Mouse (Mus musculus) large intestine, adult 2 months (tissue): ENCODE data around the gene Fto. TPM values are rescaled to one million over a fixed set of nuclear protein-coding genes. Genes with fewer than 3 reads are reported as not detected.

ENCODE experiments used
- DNase-seq: peaks from one replicate; pipeline ENCODE4 v3.0.0-alpha.2; 2012; ENCODE audit warnings: low read depth, low spot score
- WGBS: fragments of 180-500 bp; shearing (Covaris S2); methylation state at CpG from one replicate; pipeline ENCODE4 v1.1.7; 2018; 5-methylcytosine and 5-hydroxymethylcytosine counted together
- polyA plus RNA-seq: library from polyadenylated mRNA; depleted of rRNA; stranded (reverse); fragments of >200 nt; gene quantifications from 2 replicates; pipeline ENCODE4 v1.2.3, GENCODE M21; 2012

Gene Fto
- polyA plus RNA-seq, 1 experiment = 16.0 TPM

DNA sequence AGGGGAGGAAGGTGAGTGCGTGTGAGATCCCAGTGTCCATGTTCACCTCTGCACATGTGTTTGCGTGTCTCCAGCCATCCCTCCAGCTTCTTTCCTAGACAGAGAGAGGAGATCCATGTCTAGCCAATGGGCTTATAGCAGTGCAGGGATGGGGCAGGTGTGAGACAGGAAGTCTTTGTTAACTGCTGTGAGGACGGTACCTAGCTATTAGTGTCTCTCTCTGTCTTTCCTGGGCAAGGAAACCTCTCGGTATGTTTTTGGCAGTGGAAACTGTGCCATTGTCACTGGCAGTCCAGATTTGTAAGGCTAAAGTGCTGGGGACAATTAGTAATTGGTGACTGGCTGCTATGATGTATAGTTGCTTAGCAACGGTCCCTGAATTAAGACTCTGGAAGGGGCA, 304.4 kb downstream of the Fto start:
- DNase-seq = no peak
- 92% methylated on average over 5 of the region's 5 CpGs for WGBS

DNA sequence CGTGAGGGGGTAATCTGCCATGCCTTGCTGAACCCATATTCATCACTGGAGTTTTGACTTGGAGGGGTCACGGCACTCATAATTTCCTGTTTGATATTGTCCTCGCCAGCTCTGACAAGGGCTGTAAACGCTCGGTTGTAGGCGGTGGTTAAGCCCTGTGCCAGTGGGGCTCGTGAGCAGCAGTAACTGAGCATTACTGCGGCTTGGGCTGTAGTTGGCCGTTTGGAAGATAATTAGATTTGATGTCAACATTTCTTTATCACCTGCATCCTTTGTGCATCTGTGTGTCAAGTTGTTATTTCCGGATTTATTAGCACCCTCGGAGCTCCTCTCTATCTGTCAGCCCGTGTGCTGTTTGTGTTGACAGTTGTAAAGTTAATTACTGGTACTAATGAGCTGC, 309.4 kb downstream of the Fto start:
- WGBS = 43% methylated on average over 12 of the region's 12 CpGs
- DNase-seq = no peak

DNA sequence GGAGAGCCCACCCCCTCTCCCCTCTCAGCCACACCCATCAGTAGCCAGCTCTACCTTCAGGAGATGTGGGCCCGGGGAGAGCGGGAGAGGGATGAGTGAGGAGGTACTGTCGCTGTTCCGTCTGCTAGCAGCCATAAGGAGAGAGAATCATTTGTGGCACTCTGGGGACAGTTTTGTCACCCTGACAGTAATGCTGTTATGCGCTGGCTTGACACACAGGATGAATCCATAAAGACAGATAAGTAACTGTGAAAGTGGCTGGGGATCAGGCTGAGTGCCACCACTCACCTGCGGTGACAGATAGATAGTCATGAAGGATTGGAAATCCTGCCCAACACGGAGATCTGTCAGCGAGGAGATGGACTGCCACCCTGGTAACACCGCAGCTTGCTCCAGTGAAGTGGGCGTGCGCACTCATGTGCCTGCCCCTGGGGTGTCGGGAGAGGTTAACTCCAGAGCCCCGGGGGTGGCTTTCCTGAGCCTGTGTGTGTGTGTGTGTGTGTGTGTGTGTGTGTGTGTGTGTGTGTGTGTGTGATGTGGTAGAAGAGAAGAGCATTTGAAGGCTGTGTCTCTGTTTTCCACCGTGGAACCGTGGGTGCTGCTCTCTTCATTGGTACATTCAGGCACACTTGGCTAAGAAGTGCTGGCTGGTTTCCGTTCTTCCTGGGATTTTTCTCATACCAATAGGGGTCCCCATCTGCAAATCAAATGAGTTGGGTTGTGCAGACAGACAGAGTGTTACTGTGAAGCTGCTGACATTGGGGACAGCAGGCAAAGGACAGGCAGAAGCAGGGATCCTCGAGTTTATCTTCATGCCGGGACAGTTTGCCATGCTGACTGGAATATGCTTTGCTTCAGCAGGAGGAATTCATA, 312.6 kb downstream of the Fto start:
- no peak for DNase-seq
- WGBS = 84% methylated on average over 18 of the region's 18 CpGs

DNA sequence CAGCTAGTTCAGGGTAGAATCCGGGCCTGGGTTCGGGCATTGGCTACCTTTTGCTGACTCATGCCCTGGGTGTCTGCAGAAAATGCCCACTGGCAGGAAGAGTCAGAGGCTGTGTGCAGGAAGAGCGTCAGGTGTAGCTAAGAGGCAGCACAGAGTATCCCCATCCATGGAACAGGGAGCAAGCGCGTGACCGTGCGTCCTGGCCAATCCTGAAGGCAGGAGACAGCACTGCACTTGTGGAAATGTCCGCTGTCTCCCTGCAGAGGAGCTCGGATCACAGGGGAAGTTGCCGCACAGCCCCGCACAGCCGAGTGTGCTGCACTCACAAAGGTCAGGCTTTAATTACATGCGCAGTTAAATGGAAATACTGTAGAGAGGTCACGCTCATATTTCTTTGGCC, 316.3 kb downstream of the Fto start:
- no peak for DNase-seq
- WGBS = 49% methylated on average over 14 of the region's 14 CpGs

DNA sequence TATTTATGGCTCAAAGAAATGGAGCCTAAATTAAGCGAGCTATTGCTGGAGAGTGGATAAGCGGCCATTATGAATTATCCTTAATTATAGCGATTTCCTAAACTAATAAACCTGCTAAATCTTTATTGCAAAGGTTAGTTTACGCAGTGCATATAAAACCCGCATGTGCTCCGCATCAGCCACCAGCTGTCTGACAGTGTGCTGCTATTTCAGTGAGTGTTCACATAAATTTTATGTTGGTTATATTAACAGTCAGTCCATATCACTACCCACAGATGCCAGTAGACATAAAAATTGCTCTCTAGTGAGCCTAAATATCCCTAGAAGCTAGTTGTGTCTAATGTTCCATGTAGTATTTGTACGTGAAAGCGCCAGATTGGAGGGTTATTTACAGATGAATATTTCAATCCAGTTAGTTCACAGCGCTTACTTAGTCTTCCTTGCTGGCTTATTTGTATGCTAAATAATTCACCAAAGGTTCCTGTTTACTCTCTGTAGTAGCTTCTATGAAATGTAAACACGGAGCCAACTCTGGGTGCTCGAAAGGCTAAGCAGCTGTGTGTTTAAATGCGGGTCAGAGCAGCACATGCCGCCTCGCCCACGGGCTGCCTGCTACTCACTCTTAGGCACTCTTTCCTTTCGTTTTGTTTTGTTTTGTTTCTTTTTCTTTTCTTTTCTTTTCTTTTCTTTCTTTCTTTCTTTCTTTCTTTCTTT, 317.2 kb downstream of the Fto start:
- WGBS = 32% methylated on average over 16 of the region's 16 CpGs
- DNase-seq = no peak

DNA sequence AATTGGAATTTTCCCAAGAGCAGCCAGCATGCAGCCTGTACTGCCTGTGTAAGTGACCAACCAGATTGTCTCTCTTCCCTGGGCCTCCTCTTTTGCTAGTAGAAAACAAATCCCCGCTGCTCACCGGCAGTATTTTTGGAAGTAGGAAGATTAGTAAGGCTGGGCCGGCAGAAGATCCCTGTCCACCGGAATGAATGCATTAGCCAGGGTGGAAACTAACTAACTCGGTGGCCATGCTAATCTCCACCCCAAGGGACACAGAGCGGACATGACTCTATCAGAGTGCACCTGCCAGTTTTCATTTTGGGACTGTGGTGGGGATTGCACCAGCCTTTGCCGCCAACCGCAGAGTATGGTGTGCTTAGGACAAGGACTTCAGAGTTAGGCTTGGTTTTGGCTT, 319.1 kb downstream of the Fto start:
- 93% methylated on average over 8 of the region's 8 CpGs for WGBS
- no peak for DNase-seq

DNA sequence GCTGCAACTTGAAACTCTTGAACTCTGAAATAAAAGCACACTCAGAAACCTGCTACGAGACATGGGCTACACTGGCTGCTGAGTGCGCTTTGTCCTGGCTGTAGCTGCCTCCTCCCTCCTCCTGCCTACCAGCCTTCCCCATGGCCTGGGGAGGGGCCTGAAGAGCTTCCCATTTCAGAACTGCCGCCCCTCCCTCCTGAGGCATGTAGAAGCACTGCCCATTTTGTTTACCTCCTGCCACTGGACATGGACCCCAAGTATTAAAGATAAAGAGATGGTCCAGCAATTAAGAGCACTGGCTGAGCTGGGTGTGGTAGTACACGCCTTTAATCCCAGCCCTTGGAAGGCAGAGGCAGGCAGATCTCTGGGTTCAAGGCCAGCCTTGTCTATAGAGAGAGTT, 322.1 kb downstream of the Fto start:
- 97% methylated on average over 4 of the region's 4 CpGs for WGBS
- DNase-seq = no peak

DNA sequence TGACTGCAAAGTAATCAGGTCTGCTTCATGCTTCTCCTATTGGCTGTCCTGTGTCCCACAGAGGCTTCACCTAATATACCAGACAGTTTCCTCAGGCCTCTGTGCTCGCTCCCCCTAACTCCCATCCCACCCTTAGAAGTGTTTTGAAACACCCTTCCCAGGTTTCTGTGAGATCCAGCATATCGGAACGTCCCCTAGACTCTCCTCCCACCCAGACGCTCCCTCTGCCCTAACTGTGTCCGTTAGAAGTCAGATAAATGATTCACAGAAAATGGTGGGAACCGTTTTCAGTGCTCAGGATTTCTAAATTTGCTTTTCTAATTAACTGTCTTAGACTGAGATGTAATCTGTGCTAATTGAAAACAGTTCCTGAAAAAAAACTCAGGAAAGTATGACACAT, 323.6 kb downstream of the Fto start:
- DNase-seq = no peak
- 86% methylated on average over 6 of the region's 6 CpGs for WGBS

DNA sequence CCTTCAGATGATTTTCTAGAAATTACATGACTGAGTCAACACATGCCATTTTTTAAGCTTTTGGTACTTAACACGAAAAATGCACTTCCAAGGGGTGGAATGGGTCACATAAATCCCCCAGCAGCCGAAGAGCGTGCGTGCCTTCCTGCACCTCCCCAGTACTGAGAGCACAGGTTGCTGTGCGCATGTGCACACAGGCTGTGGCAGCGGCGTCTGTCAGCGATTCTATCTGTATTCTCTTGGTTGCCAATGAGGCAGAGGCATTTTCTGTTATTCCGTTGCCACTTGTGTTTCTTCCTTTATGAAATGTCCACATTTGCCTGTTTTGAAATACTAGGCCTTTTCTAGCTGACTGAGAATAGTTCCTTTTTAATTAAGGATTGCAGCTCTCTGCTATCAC, 324.4 kb downstream of the Fto start:
- WGBS = 96% methylated on average over 9 of the region's 9 CpGs
- no peak for DNase-seq

DNA sequence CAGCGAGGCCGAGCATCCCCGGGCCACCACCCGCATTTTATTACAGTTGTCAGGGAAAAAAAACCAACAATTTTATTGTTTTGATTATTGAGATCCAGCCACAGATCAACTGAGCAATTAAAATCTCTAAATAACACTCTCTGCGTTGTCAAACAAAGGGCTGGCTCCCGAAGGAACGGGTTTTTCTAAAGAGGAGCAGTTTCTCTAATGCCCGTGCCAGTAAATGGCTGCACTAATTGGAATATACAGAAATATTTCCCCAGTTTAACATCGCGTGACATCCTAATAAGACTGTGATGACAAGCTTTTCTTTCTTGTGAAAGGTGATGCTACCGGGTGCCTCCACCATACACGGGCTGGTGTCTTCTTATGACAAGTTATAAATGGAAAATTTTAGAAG, 324.9 kb downstream of the Fto start:
- no peak for DNase-seq
- WGBS = 59% methylated on average over 12 of the region's 12 CpGs

DNA sequence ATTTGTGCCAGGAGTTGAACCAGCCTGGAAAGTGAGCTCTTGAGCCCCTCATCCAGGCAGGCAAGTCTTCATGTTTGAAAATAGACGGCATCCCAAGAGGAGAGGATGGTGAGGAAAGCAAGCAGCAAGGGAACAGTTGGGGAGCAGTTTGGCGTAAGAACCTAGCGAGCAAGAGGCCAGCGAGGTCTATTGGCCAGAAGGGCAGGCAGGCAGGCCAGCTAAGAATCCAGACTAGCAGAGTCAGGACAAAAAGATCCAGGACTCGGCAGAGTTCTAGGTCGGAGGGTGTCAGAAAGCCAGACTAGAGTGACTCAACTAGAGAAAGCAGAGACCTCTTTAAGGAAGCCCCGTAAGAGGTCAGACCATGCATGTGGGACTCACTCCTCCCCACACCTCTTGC, 327.1 kb downstream of the Fto start:
- no peak for DNase-seq
- 78% methylated on average over 7 of the region's 7 CpGs for WGBS

DNA sequence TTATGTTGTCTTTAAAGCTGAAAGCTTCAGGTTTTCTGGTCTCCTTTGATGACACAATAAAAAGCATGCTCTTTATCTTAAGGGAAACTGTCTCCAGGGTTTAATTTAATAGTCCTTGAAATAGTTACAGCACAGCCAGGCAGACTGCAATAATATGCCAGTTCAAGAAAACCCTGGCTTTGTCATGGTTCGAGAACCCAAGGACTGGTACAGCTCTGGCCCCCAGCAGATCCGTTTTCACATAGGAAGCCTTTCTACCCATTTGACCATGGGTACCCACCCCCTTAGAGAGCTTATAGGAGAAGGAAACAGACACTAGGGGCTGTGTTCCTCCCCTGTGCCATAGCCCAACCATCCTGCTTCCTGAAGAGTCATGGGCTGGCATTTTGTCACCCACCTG, 332.2 kb downstream of the Fto start:
- WGBS = 80% methylated on average over 2 of the region's 2 CpGs

DNA sequence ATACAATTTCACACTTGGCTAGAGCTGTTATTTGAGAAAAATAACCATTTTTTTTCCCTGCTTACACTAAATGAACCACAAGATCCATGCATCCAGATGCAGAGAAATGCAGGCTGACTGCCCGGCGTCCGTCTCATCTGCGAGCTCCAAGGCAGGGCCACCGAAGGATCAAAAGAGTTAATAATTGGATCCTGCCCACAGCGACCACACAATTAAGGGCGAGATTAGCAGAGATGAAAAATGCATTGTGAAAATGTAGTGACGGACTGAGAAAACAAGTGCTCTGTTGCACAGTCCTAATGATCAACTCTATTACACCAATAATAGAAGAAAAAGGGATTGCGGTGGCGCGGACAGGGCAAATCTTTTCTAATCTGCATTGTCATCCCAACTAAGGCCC, 334.6 kb downstream of the Fto start:
- DNase-seq = no peak
- WGBS = 96% methylated on average over 11 of the region's 11 CpGs

More for the DNA sequence above, 332.2 kb downstream of the Fto start:
- DNase-seq = no peak

DNA sequence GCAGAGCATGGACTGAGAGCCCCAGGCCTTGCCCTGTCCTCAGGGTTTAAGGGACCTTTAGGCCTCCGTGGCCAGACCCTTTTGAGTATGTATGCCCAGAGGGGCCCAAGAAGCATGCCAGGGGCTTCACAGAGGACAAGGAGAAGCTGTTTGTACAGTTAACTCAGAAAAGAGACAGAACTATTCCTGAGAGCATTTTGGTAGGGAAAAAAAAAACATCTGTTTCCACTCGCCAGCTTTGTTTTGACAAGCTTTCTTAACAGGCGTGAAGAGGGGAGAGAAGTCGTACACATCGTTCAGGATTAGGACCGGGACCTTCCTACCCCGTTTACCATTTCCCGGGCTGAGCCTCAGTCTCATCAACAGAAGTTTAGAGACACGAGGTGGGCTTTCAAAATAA, 335.5 kb downstream of the Fto start:
- 73% methylated on average over 9 of the region's 9 CpGs for WGBS
- DNase-seq = no peak

DNA sequence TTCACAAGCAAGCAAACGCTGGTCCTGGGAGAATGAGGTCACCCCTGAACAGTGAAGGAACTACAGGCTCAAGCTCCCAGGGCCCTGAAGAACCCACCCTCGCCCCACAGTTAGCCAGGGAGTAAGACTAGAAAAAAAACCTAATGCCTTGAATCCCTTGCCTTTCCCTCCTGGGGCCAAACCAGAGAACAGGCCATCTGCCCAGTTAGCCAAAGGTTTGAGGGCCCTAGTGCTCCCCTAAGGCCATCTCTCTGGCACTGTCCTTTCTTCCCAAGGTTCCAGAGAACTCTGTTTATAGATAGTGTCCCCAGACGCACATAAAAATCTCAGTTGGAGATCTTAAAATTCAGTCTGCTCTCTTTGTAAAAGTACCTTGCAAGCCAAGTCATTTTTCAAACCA, 340.2 kb downstream of the Fto start:
- no peak for DNase-seq
- 63% methylated on average over 3 of the region's 3 CpGs for WGBS

DNA sequence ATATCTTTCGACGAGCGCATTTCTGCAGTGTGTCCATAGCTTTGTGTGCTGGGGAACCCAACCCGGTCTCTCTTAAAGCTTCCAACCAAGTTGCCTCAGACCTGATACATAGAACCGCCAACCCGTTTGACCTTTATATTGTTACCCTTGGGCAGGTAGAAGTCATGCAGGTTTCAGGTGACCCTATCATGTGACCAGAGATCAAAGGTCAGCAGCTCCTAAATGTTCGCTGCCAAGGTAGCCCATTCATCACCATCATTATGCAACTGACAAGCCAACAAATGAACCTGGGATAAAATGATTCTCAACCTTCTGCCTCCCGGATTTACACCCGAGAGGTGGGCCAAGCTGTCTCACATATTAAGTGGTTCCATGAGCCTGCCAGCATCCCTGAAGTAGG, 344.1 kb downstream of the Fto start:
- DNase-seq = no peak
- WGBS = 95% methylated on average over 9 of the region's 9 CpGs

DNA sequence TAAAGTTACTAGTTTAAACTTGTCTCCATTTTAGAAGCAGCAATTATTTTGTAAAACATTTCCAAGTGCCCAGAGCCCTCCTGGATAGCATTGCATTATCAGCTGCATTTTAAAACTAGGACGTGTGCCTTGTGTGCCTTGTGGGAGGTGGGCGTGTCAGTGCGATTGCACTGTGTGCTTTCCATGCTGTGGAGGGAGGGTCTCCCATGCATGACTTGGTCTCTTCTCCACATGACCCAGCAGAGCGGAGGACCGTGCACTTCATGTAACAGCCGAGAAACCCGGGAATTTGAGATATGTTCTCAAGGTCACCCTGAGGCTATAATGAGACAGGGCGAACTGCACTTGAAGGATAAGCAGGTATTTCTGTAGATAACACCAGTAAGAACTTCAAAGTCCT, 347.6 kb downstream of the Fto start:
- DNase-seq = no peak
- WGBS = 72% methylated on average over 8 of the region's 8 CpGs

DNA sequence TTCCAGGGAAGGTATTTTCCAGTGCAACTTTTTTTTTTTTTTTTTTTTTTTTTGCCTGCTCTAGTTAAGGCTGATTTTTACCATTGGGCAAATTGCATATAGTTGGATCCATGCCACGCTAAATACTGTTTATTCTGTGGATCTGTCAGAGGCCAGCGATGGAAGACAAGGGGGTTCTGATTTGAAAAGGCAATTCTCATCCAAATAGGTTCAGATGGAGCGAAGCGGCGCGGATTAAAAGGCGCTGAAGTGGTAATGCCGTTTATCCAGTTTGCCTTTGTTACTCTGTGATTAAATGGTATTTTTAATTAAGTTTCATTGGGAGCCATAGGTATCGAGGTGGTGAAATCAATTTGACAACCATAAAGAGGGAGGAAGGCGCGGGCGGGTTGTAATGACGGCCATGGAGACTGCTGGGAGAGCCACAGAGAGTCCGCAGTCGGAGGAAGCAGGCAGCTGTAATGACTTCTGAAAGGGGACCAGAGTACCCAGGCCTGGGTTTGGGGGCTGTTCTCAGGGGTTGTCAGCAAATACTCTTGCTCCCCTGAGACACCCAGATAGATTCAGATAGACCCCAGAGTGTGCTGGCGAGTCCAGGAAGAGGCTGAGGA, 356.2 kb downstream of the Fto start:
- no peak for DNase-seq
- 94% methylated on average over 16 of the region's 16 CpGs for WGBS

DNA sequence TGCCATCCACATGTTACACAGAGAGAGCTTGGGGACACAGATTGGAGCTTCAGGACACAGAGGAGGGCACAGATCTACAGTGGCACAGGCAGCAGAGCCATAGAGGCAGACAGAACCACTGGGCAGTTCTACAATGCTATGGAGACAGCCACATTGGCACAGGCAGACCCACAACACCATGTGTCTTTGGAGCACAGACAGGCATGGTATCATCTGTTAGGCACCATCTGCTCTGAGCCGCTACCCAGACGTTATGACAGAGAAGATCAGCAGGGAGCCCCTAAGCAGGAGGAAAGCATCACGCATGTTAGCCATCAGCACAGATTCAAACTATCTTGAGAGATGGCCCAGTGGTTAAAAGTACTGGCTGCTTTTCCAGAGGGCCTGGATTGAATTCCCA, 363.6 kb downstream of the Fto start:
- DNase-seq = no peak
- WGBS = 93% methylated on average over 3 of the region's 3 CpGs

DNA sequence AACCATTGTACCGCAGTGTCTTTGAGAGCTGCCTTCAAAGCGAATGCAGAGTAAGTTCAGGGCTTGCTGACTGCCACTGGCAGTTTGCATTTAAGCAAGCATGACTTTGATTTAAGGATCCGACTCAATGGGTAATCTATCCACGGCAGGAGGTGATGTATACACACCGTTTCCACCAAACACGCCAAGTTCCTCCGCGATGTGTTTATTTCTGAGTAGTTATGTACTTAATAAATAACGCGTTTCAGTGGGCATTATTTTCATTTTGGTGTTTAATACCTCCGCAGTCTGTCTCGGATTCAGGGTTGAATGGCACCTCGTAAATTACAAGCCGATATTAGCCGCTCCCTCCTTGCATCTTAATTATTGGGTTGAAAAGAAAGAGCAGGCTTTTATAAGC, 366.1 kb downstream of the Fto start:
- 51% methylated on average over 15 of the region's 15 CpGs for WGBS
- no peak for DNase-seq

DNA sequence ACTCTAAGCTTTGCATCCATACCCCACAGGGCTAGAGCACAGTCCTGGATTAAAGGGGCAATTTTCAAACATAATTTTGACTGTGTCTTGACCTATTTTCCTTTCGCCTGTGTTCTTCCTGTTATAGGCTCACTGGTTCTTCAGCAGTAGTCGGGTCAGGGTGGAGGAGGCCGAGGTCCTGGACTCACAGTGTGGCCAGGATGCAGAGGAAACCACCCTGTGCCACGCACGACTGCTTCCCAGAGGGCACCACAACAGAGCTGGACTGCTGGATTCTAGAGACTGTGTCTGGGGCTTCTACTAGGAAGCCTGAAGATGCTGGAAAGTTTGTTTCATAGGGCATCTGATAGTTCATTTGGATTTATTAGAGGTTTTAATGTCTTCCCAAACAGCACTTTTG, 366.8 kb downstream of the Fto start:
- DNase-seq = no peak
- 73% methylated on average over 5 of the region's 5 CpGs for WGBS
